Mouse (Mus musculus): ENCODE data around the gene Knstrn.

Gene Knstrn

DNA sequence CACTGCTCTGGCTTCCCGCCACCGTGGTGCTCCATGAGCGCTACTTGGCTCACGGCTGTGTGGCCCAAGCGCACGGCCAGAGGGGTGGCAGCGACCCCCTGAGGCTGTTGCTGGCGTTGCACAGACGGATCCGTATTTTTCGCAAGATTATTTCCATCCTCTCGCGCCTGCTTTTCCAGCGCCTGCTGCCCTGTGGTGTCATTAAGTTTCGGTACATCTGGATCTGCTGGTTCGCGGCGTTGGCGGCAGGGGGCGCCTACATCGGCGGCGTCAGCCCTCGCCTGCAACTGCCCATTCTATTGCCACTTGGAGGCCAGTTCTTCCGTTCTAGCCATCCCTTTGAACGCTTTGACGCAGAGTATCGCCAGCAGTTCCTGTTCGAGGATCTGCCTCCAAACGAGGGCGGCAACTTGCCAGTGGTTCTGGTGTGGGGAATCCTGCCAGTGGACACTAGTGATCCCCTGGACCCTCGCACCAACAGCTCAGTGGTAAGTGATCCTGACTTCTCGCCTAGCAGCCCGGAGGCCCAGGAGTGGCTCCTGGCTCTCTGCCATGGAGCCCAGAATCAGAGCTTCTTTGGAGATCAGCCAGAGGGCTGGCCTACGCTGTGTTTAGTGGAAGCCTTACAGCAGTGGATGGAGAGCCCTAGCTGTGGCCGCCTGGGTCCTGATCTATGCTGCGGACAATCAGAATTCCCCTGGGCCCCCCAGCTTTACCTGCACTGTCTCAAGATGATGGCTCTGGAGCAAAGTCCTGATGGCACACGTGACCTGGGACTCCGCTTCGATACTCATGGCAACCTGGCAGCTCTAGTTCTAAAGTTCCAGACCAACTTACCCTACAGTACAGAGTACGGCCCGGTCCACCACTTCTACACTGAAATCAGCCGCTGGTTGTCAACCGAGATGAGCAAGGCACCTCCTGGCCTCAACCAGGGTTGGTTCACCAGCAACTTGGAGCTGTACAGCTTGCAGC is 23.0 kb upstream of the Knstrn start:
- peak in 1 of 2 experiments; percentile 47 for DNase-seq (ENCODE audit: low read depth in 1 of 2, low spot score in 2 of 2)

- no peak for DNase-seq (ENCODE audit: low read depth in 1 of 2, low spot score in 2 of 2)
These were observed 22.1 kb upstream of the Knstrn start for GRCm38 (mm10) chr2:118791591-118792258.

DNA sequence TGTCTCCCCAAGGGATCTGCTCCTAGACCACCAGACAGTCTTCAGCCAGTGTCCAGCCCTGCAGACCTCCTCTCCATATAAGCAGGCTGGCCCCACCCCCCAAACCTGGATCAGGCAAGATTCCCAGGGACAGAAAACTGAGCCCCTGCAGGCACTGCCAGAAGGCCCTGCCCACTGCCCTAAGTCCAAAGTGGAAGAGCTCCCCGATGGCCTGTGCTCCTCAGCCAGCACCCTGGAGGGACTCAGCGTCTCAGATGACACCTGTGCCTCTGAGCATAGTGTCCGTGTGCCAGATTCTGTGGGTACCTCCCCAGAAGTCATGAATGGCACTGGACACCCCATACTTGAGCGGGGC is 21.6 kb upstream of the Knstrn start:
- no peak for DNase-seq (ENCODE audit: low read depth in 1 of 2, low spot score in 2 of 2)

DNA sequence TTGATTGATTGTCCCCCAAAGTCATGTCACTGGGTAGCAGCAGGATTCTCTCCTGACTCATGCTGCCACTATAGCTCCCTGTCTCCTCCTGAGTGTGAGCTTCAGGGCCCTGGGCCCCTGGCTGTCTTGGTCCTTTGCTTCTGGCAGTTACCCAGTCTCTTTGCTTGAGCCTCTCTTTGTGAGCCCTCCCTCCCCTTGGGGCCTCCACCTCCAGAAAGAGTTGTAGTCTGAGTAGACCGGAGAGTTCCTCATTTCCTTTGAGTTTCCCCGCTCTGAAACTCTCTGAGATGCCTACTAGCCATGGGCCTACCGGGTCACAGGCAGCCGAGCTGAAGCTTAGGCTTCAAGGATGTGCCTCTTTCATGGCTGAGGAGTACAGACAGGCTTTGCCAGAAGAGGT is 20.2 kb upstream of the Knstrn start:
- DNase-seq (ENCODE audit: low read depth in 1 of 2, low spot score in 2 of 2) = no peak

DNA sequence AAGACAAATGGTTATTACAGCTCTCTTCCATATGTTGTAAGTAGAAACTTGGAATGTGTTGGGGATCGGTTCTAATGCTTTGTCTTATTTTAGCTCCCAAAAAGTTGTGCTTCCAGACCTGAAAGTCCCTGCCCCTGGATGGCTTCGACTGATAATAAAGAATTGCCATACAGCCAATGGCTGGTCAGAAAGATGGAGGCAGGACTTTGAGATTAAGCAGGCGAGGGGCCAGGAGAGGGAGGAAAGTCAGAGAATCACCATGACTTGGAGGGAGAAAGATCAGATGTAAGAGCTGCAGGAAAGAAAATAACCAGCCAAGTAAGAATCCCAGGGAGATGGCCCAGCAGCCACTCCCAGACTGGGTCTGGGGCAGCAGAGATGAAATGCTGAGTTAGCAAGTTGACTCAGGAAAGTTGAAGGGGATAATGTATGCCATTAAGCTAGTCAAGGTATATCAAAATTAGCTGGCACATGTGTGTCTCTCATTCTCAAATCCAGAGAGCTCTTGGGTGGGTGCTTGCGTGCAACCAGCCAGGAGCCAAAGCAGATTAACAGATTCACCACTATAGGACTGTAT is 11.2 kb upstream of the Knstrn start:
- no peak for DNase-seq (ENCODE audit: low read depth in 1 of 2, low spot score in 2 of 2)

DNA sequence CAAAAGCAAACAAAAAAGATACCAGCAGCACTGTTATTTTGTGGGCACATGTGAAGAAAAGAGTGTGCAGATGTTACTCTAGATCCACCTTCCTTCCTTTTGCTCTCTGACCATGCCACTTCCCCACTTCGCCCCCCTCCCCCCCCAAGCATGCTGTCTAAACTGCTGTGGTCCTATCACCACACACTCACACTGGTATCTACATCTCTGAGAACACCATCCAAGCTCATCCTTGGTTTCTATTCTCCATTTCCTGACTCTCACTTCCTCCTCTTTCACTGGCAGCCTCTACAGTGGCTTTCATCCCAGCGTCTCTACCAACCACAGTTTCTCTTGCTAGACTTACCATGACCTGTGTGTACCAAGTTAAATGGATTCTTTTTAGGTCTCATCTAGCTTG is 9.3 kb upstream of the Knstrn start:
- DNase-seq (ENCODE audit: low read depth in 1 of 2, low spot score in 2 of 2) = peak; percentile 28 to 51

DNA sequence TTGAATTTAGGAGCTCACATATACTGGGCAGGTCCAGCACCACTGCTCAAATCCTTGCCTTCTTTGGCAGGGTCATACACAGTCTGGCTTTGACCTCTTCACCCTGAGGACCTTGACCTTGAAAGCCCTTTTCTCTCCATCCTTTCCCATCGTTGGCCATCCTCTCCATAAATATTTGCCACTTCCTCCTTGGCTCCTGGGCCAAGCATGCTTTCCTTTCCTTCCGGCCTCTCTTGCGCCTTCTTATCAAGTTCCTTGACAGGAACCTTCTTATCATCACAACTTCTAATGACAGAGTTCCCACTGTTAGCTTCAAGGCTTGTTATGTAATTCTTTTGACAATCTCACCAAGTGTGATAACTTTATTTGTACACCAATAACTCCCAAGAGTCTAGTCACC is 8.7 kb upstream of the Knstrn start:
- DNase-seq (ENCODE audit: low read depth in 1 of 2, low spot score in 2 of 2) = no peak

GRCm38 (mm10) chr2:118805756-118806155 is 8.0 kb upstream of the Knstrn start:
- no peak for DNase-seq (ENCODE audit: low read depth in 1 of 2, low spot score in 2 of 2)

GRCm38 (mm10) chr2:118806860-118807259 is 6.9 kb upstream of the Knstrn start:
- DNase-seq (ENCODE audit: low read depth in 1 of 2, low spot score in 2 of 2) = no peak

DNA sequence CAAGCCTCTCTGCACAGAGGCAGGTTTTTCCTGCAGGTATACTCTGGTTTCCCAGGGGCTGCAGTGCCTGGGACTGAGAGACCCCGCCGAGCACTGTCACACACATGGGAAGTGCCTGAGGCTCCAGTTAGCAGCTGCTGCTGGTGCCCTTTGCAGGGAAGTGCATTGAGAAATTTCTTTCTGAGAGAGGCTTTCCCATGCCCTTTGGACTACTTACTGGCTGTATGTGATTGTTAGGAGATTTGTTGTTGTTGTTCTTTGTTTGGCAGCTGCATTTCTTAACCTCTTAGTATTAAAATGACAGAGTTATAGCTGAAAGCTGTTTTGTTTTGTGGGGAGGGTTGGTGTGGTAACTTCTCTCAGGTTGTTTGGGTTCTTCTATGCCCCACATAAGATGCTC is 2.9 kb upstream of the Knstrn start:
- no peak for DNase-seq (ENCODE audit: low read depth in 1 of 2, low spot score in 2 of 2)

- DNase-seq (ENCODE audit: low read depth in 1 of 2, low spot score in 2 of 2) = no peak
These were observed 1.1 kb upstream of the Knstrn start for GRCm38 (mm10) chr2:118812724-118813123.

GRCm38 (mm10) chr2:118822800-118823199 is 9.0 kb downstream of the Knstrn start:
- DNase-seq (ENCODE audit: low read depth in 1 of 2, low spot score in 2 of 2) = no peak

GRCm38 (mm10) chr2:118824396-118824795 is 10.6 kb downstream of the Knstrn start:
- DNase-seq (ENCODE audit: low read depth in 1 of 2, low spot score in 2 of 2) = no peak

DNA sequence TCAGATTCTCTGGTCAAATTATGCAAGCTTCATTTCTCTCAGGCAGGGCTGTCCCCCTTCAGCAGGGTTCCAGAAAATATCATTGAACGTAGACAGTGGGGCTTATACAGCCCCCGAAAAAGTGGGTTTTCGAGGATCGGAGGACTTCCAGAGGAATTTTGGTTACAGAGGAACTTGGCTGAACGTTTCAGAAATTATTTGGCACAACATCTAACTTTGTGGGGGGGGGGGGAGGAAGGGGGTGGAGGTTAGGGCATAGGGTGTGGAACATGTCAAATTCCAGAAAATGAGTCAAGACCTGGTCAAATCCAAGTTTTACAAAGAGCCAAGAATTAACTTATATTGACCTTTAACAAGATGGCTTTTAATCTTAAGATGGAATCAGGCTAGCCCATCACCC is 15.3 kb downstream of the Knstrn start:
- no peak for DNase-seq (ENCODE audit: low read depth in 1 of 2, low spot score in 2 of 2)

DNA sequence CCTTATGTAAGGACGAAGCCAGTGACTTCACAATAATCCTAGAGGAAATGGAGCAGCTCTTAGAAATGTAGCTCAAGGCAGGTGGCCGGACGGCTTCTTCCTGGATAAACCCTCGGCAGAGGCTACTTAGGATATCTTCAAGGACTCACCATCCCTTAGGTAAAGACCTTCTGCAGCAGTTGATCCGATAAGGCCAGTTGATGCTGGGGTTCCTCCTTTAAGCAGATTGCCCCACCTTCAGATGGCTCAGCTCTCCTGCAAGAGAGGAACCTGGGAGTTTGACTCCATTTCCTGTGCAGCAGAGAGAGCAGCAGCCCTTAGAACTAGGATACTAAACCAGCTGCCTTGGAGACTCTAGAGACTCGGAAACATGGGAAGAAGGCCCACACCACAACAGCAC is 20.3 kb downstream of the Knstrn start:
- DNase-seq (ENCODE audit: low read depth in 1 of 2, low spot score in 2 of 2) = no peak

DNA sequence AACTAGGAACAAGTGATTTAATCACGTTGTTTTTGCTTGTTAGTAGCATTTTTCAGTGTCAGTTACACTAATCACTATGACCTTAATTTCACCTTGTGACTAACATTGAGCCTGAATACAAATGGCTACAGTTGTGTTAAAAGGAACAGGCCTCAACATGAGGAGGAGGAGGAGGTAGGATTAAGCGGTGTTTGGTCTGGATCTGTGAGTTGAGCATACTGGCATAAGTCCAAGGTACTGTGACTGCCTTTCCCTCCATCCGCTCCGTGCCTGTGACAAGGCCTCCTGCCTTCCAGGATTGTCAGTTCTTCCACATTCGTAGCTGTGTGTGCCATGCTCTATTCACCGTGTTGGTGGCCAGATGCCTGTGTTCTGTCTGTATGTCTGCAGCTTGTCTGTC is 21.3 kb downstream of the Knstrn start:
- no peak for DNase-seq (ENCODE audit: low read depth in 1 of 2, low spot score in 2 of 2)

DNA sequence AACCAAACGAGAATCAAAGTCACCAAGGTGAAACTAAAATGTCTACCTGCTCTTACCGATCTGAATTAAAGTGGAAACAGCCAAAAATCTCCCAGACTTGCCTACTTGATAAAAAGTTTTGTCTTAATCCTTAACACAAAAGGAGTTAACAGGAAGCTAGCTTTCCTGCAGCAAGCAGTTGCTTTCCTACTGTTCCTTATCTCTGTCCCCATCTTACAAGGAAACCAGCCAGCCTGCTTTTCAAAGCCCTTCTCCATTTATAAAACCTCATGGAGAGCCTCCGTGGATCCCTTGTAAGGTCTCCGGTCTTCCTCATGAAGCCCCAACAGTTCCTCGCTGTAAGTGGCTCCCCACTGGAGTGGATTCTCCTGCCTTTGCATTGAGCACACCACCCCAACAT is 24.5 kb downstream of the Knstrn start:
- no peak for DNase-seq (ENCODE audit: low read depth in 1 of 2, low spot score in 2 of 2)

DNA sequence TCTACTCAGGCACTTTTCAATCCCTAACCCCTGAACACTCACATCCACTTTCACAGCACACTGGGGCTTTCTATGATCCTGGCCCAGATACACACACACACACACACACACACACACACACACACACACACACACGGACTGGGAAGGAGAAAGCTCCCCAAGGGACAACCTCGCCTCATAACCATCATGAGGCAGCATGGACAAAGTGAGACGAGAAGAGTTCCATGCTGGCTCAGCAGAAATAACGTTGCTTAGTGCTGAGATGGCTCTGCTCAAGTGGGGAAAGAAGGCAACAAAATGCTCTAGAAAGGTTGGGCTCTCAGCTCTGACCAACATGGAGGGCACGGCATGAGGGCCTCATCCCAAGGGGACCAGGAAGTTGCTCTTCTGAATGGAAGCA is 27.4 kb downstream of the Knstrn start:
- no peak for DNase-seq (ENCODE audit: low read depth in 1 of 2, low spot score in 2 of 2)

DNA sequence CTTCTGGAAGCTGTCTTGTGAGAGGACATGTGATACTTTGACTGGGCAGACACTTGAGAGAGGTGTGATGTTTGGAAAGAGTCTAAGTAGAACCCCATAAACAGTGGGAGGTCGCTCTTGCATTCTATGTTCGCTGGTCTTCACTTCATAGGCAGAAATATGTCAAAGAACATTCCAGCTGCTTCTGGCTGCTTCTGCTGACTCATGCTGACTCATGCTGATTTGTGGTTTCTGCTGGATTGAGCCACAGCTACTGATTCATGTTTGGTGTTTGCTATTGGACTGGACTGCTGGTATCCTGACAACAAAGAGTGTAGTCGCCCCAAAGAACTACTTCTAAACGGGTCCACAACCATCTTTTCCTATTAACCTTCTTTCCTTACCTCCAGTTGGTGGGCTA is 28.0 kb downstream of the Knstrn start:
- DNase-seq (ENCODE audit: low read depth in 1 of 2, low spot score in 2 of 2) = no peak

DNA sequence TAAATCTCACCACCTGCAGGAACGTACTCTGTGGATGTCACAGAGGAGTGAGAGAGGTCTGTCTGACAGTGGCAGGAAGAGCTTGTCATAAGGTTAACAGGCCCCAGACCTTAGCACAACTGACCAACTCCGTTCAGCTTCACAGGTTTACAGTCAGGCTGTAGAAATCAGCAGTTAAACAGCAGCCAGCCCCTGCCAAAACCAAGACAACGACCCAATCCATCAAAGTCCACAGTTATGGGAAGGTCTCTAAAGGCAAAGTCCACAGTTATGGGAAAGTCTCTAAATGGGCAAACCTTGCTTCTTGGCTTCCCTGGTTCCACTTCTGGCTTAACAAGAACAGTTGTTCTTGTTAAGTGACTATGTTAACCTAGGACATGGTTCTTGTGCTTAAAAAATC is 30.6 kb downstream of the Knstrn start:
- no peak for DNase-seq (ENCODE audit: low read depth in 1 of 2, low spot score in 2 of 2)

DNA sequence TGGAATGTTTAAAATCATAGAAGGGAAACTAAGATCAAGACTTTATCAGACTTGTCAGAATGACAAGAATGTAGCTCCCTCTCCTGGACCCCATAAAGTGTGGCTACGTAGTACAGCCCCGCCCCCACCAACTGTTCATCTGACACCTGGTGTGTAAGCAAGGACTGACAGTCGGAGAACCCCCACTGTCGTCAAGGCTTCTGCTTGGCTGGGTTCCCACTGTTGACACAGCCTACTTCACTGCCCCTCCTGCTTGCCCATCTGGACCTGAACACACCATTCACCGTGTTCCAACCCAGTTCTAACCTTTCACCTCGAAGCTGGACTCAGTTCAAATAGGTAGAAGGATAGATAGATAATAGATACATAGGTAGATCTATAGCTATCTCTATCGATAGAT is 32.4 kb downstream of the Knstrn start:
- DNase-seq (ENCODE audit: low read depth in 1 of 2, low spot score in 2 of 2) = no peak

GRCm38 (mm10) chr2:118851756-118852155 is 38.0 kb downstream of the Knstrn start:
- no peak for DNase-seq (ENCODE audit: low read depth in 1 of 2, low spot score in 2 of 2)
